Mouse (Mus musculus) cerebellum, postnatal 14 days (tissue): Measurements from ENCODE around the gene Eif4e3.

Experiments
- DNase-seq, 2 experiments: peaks; one replicate each; pipeline ENCODE4 v3.0.0; 2021; ENCODE audit warnings: mixed read lengths in 2 of 2

The Eif4e3 gene

DNA sequence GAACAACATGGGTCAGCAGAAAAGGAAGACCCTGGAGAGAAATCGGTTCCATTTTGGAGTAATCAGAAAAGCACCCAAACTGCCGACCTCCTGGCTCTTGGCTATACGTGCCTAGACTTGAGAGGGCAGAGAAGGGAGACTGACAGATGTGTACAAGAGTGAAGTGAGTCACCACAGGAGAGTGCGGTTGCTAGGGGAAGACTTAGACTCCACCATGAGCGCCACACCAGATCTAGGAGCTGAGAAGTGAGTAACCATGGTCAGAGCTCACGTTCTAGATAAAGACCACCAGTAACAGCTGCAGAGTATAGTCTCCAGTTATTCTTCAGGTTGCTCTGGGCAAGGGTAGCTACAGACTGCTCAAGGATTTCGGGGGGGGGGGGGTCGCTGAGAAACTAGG lies 3.3 kb downstream of the Eif4e3 start:
- DNase-seq, result no peak

DNA sequence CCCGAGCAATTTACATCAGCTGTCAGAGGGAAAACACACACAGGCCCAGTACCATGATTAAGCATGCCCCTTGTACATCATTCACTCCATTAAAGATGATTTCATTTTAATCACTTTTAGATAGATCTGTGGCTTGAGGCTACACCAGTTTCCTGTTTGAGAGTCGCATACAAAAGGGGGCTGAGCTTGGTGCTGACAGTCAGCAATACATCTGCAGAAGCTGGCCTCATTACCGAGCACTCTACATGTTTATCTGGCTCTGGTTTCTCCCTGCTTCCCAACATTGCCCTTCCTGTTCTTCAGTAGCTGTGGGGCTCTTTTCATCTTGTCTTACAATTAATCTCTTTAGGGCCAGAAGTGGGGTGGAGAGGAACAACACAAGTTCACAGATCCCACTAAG lies 6.1 kb downstream of the Eif4e3 start:
- DNase-seq, result no peak

DNA sequence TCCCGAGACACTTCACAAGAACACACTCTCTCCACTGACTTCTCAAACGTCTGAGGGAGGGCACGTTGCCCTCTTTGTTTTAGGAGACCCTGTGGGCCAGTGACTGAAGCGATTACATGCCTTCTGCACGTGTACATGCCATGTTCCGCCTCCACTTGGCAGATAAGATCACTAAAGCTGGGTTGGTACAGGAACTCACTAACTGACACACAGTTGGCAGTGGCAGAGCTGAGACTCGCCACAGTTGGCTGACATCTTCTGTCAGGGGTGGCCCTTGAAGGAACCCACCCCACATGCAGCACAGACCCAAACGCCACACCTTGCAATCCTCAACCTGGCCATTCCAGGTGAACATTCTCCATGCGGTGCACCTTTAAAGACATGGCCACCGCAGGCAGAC lies 8.0 kb downstream of the Eif4e3 start:
- DNase-seq, result no peak

DNA sequence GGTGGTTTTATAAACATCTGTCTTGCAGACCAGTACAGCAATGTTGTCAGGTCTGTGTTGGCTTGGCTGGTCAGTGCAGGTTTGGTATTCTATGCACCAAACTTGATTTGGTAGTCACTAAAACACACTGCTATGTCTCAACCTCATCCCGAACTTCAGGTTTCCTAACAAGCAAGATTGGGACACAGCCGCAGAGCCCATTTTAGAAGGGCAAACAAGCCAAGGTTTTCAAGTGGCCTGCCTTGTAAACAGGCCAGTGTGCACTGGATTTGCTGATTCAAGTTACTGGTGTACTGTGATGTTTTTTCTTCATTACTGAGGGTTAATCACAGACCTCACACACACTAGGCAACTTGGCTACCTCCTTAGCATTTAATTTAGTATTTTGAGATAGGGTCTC lies 10.5 kb downstream of the Eif4e3 start:
- no peak for DNase-seq

DNA sequence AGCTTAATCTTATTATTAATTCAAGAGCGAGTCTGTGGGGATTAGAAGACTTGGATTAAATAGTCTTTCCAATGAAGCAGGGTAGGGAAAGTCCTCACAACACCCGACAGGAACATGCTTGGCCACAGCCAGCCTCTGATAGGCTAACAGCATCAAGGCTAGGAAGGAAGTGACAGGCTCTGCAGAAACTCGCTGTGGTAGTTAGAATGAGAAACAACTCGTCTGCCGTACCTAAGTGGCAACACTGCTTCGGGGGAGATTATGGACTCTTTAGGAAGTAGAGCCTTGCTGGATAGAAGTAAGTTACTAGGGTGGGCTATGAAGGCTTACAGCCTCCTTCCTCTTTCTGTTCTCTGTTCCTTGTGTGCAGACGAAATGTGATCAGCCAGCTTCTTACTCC lies 11.1 kb downstream of the Eif4e3 start:
- no peak for DNase-seq

DNA sequence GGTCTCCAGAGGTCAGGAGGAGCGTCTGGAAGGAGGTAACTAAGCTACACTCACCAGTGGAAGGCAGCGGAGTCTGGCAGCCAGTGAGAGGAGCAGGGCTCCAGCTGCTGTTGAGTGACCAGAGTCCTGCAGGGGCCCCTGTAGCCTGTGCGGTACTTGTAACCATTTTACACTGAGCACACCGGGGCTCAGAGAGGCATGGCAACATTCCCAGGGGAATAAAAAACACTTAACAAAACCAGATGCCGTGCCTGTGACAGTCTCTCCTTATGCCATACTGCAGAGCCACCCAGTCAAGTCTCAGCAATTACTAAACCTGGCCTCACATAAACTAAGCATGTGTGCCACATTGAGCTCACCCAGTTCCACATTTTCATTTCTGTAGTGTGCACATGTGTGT lies 12.2 kb downstream of the Eif4e3 start:
- DNase-seq, result no peak

DNA sequence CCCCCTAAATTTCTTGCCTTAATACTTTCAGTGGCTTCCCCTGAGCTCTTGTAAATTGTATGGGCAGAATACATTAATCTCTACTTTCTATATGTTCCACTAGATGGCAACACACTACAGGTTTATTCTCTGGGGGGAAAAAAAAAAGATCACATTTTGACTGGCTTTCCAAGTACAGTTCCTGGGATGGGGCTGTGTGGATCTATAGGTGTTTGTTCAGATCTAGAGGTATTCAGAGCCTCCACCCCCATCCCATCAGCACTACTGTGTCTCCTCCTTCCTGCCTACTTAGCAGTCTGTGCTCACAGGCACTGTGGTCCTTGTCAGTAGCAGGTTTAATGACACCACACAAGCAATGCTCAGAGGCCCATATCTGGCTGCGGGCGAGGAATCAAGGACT lies 14.2 kb downstream of the Eif4e3 start:
- no peak for DNase-seq

DNA sequence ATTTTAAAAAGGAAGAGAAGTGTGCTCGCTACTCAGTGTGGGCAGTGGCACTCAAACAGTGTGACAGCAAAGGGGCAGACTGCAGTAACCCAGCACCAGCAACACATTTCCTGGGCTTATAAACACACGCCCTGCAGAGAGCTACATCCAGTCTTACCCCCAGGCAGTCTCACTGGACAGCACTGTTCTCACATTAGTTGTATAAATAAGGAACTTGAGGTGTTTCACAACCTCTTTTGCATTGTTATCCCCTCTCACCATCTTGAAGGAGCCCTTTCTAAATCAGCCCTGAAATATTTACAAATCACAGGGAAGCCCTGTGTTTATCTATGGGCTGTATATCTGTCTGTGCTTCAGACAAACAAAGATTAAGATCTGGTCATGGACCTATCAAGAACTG lies 17.3 kb downstream of the Eif4e3 start:
- DNase-seq, result no peak

DNA sequence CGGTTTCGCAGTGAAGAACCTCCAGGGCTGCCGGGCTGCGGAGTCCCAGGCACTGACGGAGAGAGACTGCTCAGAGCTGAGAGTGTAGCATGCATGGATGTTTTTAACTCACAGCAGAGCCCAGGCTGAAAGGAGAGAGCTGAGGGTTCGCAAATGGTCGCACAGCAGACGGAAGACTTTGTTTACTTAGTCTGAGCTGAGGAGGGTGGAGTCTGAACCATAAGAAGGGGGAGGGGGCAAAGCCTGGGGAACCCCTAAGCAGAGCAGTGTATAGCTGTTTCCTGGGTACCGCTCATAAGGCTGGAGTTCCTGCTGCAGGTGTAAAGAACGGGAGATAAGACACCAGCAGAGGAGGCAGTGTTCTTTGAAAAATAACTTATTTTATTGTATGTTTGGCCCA lies 20.2 kb downstream of the Eif4e3 start:
- DNase-seq, result no peak

DNA sequence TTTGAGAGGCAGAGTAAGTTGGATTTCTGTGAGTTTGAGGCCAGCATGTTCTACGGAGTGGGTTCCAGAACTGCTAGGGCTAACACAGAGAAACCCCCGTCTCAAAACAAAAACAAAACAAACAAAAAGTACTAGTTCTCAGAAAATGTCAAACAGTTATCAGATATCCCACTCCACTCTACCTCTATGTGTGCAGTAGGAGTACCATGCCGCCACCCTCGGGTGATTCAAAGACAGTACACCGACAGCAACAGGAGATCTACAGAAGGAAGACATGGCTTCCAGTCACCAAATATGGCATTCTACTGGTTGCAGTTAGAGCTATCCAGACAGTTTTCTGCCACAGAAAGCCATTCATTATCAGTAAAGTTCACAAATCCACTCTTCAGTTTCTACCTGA lies 21.7 kb downstream of the Eif4e3 start:
- no peak for DNase-seq

DNA sequence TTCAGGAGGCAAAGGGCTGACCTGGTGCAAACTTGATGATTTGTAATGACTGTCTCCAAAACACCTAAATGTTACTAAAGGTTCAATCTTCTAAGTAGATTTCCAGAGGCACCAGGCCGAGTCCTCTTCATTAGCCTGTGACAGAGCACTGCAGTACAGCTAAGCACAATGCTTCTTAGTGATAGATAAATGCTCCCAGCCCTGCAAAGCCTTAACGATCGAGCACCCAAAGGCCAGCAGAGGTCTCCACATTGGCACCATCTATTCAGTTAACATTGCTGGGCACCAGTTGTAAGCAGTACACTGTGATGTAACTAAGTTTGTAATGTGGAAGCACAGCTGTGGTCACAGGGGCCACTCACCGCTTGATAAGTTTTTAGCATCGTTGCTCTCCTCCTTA lies 22.2 kb downstream of the Eif4e3 start:
- no peak for DNase-seq

DNA sequence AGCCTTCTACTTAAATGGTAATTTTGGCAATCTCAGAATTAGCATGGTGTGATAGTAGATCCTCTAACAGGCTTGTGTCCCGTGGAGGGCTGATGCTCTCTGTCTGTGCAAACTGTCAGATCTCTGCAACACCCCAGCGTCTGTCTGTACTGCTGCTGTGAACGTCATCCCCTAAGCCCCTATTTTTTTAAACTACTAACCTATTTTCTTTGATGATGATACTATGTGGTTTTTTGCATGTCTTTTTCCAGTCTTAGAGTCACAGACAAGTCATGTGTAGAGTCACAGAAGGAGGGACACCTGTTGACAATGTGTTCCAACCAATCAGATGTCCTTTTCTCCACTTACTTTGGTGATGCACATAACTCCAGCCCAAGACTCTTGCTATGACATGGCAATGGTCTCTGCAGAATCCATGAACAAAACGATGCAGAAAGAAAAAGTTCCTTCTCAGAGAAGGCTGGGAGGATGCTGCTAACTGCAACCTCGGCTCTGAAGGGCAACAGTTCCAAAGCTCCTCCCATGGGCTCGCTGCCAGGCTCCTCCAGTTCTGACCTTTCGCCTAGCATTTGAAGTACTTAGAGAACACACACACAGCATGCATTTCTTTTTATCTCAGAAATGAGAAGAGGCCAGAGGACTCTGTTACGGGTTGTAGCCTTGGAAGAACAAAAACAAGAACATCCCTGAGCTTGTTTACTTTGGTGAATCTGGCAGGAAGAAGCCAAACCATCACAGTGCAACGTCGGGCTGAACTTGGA lies 23.0 kb downstream of the Eif4e3 start:
- no peak for DNase-seq

DNA sequence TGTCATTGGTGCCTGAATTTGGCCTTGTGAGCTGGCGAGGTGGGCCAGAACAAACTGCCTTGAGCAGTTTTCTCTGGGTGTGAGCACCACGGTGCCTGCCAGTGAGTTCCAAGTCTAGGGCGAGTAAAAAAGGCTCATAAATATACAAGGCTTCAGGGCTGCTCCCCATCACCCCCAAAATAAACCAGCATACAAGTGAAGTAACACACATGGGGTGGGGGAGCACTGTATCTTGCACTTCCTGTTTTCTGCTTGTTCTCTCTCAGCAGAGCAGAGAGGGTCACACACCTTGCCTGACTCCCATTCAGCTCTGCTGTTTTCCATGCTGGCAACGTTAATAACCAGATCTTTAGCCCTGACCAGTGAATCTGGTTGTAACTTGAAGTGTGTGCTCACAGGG lies 29.1 kb downstream of the Eif4e3 start:
- DNase-seq, result no peak

DNA sequence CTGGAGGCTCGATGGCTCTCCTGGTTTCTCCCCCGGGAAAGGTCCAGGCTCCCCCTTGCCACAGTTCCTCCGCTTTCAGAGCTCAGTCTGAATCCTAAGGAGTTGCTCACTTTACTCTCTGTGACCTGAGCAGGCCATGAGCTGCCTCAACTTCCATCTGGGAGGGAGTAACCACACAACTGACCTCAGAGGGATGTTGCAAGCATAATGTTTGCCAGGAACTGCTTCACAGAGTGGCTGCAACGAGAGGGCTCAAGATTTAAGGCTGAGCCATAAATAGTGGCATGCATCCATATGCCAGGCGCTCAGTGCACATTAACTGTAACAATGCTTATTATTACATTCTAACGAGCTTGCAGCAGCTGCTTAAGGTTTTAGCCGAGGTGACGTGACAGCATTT lies 29.8 kb downstream of the Eif4e3 start:
- DNase-seq, result no peak

DNA sequence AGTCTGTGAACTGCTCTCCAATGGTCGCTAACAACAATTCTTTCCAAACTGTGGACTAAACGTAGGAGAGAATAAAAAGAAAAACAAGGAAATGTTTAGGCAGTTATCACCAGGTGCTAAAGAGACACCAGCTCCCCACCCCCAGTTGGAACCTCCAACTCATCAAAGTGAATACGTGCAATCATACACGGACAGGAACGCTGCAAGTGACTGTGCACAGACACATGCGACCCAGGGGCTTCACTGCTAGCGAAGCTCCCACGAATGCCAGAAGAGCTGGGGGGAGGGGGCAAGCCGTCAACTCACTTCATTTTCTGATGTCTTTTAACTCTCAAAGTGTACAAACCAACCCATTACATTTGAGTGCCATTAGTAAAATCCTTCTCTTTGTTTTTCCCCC lies 30.4 kb downstream of the Eif4e3 start:
- no peak for DNase-seq

DNA sequence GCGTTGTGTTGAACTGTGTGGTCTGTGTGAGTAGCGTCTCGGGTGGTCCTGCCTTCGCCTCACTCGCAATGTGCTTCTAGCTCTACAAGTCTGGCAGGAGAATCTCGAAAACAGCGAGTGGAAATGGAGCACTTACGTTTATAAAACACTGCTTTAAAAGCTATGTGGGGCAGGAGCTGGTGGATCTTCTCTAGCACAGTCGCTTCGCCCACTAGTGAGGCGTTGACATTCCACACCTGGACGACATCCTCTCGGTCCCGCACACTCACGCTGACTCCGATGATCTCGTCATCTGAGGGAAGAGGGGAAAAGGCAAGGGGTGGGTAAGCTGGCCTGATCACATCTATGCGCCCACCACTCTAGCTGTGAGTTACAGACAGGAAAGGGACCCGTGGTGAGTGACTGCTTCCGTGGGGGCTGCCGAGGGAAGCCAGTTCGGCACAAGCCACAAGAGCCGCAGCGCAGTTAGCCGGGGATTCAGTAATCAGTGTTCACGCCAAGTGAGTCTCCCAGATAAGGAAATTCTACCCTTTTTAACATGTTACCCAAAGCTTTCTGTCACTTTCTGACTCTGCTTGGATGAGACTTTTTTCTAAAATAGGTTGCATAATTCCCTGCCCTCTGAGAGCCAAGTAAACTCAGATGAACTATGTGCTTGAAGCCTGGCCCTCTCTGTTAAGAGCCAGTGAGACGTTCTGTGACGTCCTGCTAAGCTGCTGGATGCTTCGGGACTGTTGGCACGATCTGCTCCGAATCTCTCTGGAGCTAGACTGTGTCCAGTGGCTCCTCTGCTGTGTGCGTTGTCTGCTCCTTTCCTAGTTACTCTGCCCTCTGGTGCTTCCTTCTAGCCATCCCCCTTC lies 34.2 kb downstream of the Eif4e3 start:
- DNase-seq, result peak; percentile 32 to 33

DNA sequence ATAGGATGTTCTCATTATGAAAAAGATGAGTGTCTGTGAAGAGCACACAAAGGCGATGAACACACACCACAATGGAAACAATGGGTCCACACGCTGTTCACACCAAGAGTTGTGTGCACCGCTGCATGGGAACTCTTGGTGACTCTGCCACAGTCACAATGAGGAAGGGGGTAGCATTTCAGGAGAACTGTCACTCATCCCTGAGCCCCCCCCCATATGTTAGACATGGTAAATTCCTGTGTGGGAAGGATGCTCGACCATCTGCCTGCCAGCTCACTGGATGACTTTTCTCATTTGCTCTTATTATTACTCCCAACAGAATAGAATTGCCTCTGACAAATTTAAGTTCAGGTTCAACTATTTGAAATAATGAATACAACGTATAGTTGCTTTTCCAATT lies 34.9 kb downstream of the Eif4e3 start:
- no peak for DNase-seq

DNA sequence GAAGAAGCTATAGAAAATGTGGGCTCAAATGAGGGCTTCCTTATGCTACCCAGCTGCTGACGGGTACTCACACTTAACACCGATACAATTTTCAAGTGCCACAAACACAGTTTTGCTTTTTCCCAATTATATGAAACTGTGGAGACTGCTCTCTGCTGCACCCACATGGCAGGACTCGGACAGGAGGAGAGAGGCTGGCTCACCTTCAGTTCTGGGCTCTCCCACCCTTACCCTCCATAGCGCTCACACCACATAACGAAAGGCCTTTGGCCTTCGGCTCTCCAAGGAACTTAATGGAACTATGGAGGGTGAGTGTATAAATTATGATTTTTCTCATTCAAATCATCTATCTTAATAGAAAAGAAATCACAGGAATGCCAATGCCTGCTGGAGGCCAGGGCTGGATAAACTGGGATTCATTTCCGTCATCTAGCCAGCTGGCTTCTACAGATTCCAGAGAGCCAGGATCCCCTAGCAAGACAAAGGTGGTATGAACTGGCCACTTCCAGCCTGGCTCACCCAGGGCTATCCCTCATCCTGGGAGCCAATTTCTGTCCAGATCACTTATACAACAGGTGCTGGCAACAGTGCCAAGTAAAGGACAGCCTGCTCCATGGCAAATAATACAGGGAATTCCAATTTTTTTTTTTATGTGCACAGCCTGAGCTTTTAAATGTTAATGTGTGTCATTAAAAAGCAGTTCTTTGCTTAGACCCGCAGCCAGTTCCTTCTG lies 36.7 kb downstream of the Eif4e3 start:
- DNase-seq, result peak; percentile 51 to 62

DNA sequence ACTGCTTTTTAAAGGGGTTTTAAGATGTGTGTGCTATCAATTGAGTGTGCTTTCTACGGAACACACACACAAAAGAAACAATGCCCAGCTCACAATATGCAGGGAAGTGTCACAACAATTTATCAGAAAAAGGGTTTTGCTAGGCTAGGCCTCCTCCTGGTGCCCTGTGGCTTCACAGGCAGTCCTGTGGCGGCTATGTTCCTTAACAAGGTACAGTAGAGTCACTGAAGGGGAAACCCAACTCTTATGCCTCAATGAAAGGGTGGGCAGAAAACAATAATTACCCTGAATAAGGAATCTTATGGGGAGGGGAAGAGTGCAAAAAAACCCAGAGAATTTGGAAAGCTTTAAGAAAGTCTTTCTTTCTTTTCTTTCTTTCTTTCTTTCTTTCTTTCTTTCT lies 40.2 kb downstream of the Eif4e3 start:
- DNase-seq, result no peak

DNA sequence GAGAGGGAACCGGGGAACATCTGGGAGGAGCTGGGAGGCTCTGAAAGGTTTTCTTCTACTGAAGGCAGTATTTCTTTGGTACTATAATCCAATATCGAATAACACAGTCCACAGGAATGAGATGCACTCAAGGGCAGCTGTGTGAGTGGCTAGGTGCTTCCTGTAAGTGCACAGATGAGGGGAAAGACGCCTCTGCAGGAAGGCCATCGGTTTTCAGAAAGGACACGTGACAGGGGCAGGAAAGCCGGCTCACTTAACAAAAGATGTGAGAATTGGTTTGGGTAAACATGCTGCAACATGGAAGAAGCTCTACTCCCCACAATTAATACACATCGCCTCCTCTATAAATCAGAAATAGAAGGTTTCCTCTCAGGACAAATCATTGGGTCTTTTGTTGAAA lies 40.8 kb downstream of the Eif4e3 start:
- DNase-seq, result no peak

DNA sequence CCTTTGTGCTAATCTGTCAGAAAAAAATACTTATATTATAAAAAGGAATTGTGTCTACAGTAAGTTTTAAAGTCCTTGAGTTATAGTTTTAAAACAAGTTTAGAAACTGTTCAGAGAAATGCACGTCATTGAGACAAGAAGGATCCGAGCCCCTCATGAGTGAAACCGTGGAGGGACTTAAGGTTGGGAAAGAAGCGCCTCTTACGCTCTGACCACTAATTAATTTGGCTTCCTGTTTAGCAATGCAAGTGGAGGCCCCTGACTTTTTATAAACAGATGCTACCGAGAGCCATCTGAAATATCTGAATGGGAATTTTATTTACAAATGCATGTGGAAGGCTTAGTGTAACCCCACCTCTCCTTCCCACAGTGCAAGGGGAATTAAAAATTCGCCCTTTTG lies 41.3 kb downstream of the Eif4e3 start:
- no peak for DNase-seq

DNA sequence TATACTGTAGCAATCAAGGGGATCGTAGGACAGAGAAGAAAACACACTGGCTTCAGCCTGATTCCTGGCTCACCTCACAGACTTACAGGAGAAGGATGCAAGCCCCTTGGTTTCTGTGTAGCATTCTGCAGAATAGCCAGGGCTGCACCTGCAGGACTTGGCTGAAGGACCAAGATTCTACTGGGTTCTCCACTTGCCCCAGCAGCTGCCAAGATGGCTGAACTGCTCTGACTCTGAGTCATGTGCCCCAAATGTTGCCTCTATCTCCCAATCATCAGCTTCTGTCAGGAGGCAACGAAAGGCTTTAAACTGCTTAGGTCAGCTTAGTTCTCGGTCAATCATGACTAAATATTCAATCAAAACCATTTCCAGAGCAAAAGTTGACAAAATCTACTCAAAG lies 42.0 kb downstream of the Eif4e3 start:
- DNase-seq, result no peak

DNA sequence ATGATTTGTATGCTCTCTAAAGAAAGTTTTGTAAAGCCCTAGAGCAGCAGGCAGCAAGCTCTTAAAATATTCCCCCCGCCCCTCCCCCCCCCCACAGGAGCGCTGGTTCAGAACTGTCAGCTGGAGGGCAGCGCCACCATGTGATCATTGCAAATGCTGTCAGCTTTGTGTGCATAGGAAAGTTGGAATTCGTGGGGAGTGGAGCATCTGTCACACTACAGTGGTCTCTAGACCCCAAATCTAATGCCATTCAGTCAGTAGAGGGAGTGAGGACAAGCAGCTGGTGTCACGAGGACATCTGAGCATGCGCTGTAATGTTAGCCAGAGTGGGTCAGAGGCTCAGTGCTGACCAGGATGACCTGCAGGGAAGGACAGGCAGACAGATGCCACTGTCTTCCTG lies 42.9 kb downstream of the Eif4e3 start:
- DNase-seq, result peak; percentile 30 to 47

DNA sequence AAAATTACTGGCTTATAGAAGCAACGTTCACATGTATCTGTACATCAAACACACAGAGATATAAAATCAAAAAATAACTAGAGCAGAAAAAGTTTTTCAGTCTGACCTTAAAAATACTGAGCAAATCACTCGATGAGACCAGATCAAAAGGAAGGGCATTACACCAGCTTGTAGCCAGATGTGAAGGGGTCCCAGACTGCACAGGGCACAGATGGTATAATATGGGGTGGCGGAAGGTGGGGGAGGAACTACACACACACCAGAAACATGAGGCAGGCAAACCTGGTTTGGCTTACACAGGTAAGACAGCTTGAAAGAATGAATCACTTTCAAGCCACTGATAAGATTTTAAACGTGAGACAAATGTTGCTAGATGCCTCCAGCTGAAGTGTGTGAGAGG lies 45.4 kb downstream of the Eif4e3 start:
- DNase-seq, result no peak
